Mouse (Mus musculus) embryonic facial prominence, embryonic 11.5 days (tissue): ENCODE results near the gene Lap3. TPM values are rescaled to one million over a fixed set of nuclear protein-coding genes. Genes with fewer than 3 reads are reported as not detected.

Source experiments
- ATAC-seq: fragments of 200-750 bp; cut with Nextera tagmentation; replicated peaks from 2 replicates; pipeline ENCODE4 v1.8.0; 2017; ENCODE audit warnings: low read depth; ENCODE audit not compliant: insufficient number of reproducible peaks, low FRiP score, low TSS enrichment
- DNase-seq: peaks from one replicate; pipeline ENCODE4 v3.0.0-alpha.2; 2015; ENCODE audit warnings: low spot score
- H3K27ac ChIP-seq: fragments of 300-500 bp; sonication (generic); replicated peaks from 2 replicates; pipeline ENCODE4 v1.5.1; 2014; ENCODE audit warnings: mild to moderate bottlenecking, low read depth, low read length, control low read depth
- H3K27me3 ChIP-seq: fragments of 300-500 bp; sonication (generic); 2 replicates; pipeline ENCODE4 v1.6.1; 2014; ENCODE audit warnings: mild to moderate bottlenecking, low read length, moderate library complexity, mixed read lengths; ENCODE audit not compliant: control insufficient read depth, insufficient read depth
- H3K36me3 ChIP-seq: fragments of 300-500 bp; sonication (generic); replicated peaks from 2 replicates; pipeline ENCODE4 v1.6.1; 2014; ENCODE audit warnings: low read depth, mild to moderate bottlenecking, low read length, moderate library complexity, mixed read lengths; ENCODE audit not compliant: control insufficient read depth, insufficient read depth
- H3K4me1 ChIP-seq: fragments of 300-500 bp; sonication (generic); 2 replicates; pipeline ENCODE4 v1.6.1; 2014; ENCODE audit warnings: low read length, mixed read lengths; ENCODE audit not compliant: control insufficient read depth, insufficient read depth
- H3K4me2 ChIP-seq: fragments of 300-500 bp; sonication (generic); 2 replicates; pipeline ENCODE4 v1.6.1; 2014; ENCODE audit warnings: low read depth, mild to moderate bottlenecking, control low read depth, low read length, moderate library complexity
- H3K4me3 ChIP-seq: fragments of 300-500 bp; sonication (generic); 2 replicates; pipeline ENCODE4 v1.5.1; 2014; ENCODE audit warnings: low read depth, low read length, control low read depth
- H3K9ac ChIP-seq: fragments of 300-500 bp; sonication (generic); replicated peaks from 2 replicates; pipeline ENCODE4 v1.6.1; 2014; ENCODE audit warnings: mild to moderate bottlenecking, control low read depth, low read length
- H3K9me3 ChIP-seq: fragments of 300-500 bp; sonication (generic); replicated peaks from 2 replicates; pipeline ENCODE4 v1.6.1; 2016; ENCODE audit warnings: mild to moderate bottlenecking, low read length, inconsistent platforms, mixed read lengths; ENCODE audit not compliant: control insufficient read depth
- WGBS: fragments of 180-500 bp; shearing (Covaris S2); extraction: QIAGEN DNeasy Blood & Tissue Kit; methylation state at CpG from one replicate; pipeline ENCODE4 v1.1.7; 2014; 5-methylcytosine and 5-hydroxymethylcytosine counted together
- polyA plus RNA-seq: library from polyadenylated mRNA; unstranded; fragments of >200 nt; fragmentation: Nextera tagmentation; extraction: Ambion mirVana; gene quantifications from 2 replicates; pipeline ENCODE4 v1.2.1, GENCODE M21; 2014

Lap3 gene
- polyA plus RNA-seq, 1 experiment from 2014 or later: 101 TPM

GRCm38 (mm10) chr5:45496930-45497550, 3.9 kb downstream of the Lap3 start:
- no peaks in the 10 kb centered on the region for H3K9me3 ChIP-seq
- 88% methylated on average over 12 of the region's 12 CpGs for WGBS
- H3K4me2 ChIP-seq: no peak overlapping the region
- DNase-seq: no peak
- H3K4me3 ChIP-seq: no peak overlapping the region
- no peak overlapping the region for H3K9ac ChIP-seq
- no peak for ATAC-seq
- H3K36me3 ChIP-seq: no peaks in the 10 kb centered on the region; the same call in 1 of the 2 replicates
- no peaks in the 10 kb centered on the region for H3K27me3 ChIP-seq
- H3K27ac ChIP-seq: no peak overlapping the region
- no peaks in the 10 kb centered on the region for H3K4me1 ChIP-seq

DNA sequence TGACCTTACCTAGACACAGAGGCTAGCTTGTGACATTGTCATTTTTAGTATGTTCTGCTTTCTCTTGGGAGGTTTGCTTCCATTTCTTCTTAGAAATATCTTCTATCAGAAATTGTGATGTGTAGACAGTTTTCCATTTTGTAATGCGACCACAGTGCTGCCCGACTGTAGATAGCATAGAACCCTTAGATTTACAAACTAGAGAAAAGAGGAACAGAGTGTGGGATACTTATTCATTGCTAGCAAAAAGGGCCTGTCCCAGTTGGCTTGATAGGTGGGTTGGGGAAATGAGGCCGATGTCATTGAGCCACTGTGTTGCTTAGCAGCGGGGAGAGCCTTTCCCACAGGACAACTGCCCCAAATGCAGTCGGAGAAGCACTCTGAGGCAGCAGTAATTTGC, 4.4 kb downstream of the Lap3 start:
- no peak for ATAC-seq
- H3K9me3 ChIP-seq: no peaks in the 10 kb centered on the region
- no peak overlapping the region for H3K9ac ChIP-seq
- H3K27ac ChIP-seq: no peak overlapping the region
- DNase-seq: no peak
- H3K4me3 ChIP-seq: no peak overlapping the region
- H3K27me3 ChIP-seq: no peaks in the 10 kb centered on the region
- H3K4me2 ChIP-seq: no peak overlapping the region
- H3K36me3 ChIP-seq: no peaks in the 10 kb centered on the region; the same call in 1 of the 2 replicates
- WGBS: 91% methylated on average over 5 of the region's 5 CpGs
- H3K4me1 ChIP-seq: no peaks in the 10 kb centered on the region

GRCm38 (mm10) chr5:45510071-45510470, 16.9 kb downstream of the Lap3 start:
- WGBS: 83% methylated on average over 7 of the region's 7 CpGs

GRCm38 (mm10) chr5:45512908-45513307, 19.7 kb downstream of the Lap3 start:
- no peaks in the 10 kb centered on the region for H3K9me3 ChIP-seq
- ATAC-seq (no peak), DNase-seq (no peak)
- H3K9ac ChIP-seq: no peak overlapping the region
- H3K4me2 ChIP-seq: no peak overlapping the region
- H3K27me3 ChIP-seq: no peaks in the 10 kb centered on the region
- no peak overlapping the region for H3K4me3 ChIP-seq
- H3K4me1 ChIP-seq: no peaks in the 10 kb centered on the region
- 90% methylated on average over 6 of the region's 6 CpGs for WGBS
- H3K27ac ChIP-seq: no peak overlapping the region
- peaks cover 2% of the 10 kb centered on the region for H3K36me3 ChIP-seq

More at GRCm38 (mm10) chr5:45510071-45510470, 16.9 kb downstream of the Lap3 start:
- Histone ChIP-seq H3K9ac (no peak overlapping the region), H3K4me2 (no peak overlapping the region), H3K27ac (no peak overlapping the region), H3K4me3 (no peak overlapping the region), H3K9me3 (no peaks in the 10 kb centered on the region), H3K36me3 (peaks cover 2% of the 10 kb centered on the region), H3K27me3 (no peaks in the 10 kb centered on the region), H3K4me1 (no peaks in the 10 kb centered on the region)
- DNase-seq (no peak), ATAC-seq (no peak)

GRCm38 (mm10) chr5:45513511-45513910, 20.3 kb downstream of the Lap3 start:
- no peak overlapping the region for H3K27ac ChIP-seq
- no peak for ATAC-seq
- no peaks in the 10 kb centered on the region for H3K9me3 ChIP-seq
- 95% methylated on average over 2 of the region's 2 CpGs for WGBS
- no peak overlapping the region for H3K4me2 ChIP-seq
- H3K9ac ChIP-seq: no peak overlapping the region
- H3K4me3 ChIP-seq: no peak overlapping the region
- no peak for DNase-seq
- no peaks in the 10 kb centered on the region for H3K27me3 ChIP-seq
- peaks cover 2% of the 10 kb centered on the region for H3K36me3 ChIP-seq
- H3K4me1 ChIP-seq: no peaks in the 10 kb centered on the region

GRCm38 (mm10) chr5:45514599-45514998, 21.4 kb downstream of the Lap3 start:
- Histone ChIP-seq H3K4me2 (no peak overlapping the region), H3K9ac (no peak overlapping the region), H3K4me1 (no peaks in the 10 kb centered on the region), H3K4me3 (no peak overlapping the region), H3K27me3 (no peaks in the 10 kb centered on the region), H3K9me3 (no peaks in the 10 kb centered on the region), H3K36me3 (peaks cover 2% of the 10 kb centered on the region), H3K27ac (no peak overlapping the region)
- WGBS: 65% methylated on average over 1 of the region's 1 CpGs
- no peak for DNase-seq
- no peak for ATAC-seq

DNA sequence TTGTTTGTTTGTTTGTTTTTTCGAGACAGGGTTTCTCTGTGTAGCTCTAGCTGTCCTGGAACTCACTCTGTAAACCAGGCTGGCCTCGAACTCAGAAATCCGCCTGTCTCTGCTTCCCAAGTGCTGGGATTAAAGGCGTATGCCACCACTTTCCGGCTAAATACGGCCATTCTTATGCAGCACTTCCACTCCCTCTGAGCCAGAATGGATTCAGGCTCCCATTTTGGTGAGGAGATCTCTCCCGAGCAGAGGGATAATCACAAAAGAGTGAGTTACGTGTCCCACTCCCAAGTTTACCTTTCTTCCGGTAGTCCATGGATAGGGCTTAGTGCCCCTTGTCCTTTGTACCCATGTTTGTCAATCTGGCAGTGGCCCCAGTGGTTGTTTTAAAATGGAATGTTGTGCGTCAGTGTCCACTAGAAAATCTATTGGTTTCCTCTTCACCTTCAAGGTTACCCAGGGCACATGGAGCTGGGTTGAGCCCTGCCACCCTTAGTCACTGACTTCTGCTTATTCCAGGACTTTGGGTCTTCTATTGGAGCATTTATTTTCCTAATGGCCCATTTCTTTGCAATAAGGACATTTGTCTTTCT, 22.1 kb downstream of the Lap3 start:
- Histone ChIP-seq H3K36me3 (peaks cover 2% of the 10 kb centered on the region), H3K27ac (no peak overlapping the region), H3K27me3 (no peaks in the 10 kb centered on the region), H3K9ac (no peak overlapping the region), H3K4me3 (no peak overlapping the region), H3K9me3 (no peaks in the 10 kb centered on the region), H3K4me1 (no peaks in the 10 kb centered on the region), H3K4me2 (no peak overlapping the region)
- 94% methylated on average over 10 of the region's 10 CpGs for WGBS
- DNase-seq: no peak
- ATAC-seq: no peak

DNA sequence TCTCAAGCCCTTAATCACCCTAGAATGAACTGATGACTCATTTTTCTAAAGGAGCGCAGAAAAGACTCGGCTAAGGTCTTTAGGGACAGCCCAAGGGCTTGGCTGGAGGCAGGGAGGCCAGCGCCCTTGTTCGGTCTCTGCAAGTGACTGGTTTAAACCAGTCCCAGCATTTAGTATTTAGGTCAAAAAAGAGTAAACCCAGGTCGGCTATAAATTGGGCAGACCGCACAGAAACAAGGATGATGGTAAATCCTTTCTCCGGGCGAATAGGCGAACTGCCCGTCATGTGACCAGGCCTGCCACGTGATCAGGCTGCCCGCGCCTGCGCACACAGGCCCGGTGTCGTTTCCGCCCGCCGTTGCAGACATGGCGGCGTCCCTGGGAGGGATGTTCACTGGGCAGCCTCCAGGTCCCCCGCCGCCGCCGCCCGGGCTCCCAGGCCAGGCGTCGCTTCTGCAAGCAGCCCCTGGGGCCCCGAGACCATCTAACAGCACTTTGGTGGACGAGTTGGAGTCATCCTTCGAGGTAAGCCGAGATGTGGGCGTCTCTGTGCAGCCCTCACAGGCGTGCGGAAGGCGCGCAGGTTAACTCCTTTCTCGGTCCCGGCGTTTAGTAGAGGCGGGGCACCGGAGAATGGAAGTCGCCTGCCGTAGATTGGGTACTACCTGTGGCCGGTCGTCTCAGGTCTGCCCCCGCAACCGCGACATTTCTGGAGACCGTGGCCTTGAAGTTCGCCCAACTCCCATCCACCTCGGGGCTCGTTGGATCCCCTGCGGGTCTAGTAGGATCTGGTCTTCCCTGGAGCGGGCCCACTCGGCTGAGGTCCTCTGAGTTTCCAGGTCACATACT, 27.0 kb downstream of the Lap3 start, which contains the start of gene Med28:
Med28 (plus strand) TSS at position 270 of the 849 bp plus-strand sequence.
- H3K9me3 ChIP-seq: no peaks in the 10 kb centered on the region
- H3K4me3 ChIP-seq: peak within 1 kb of the TSS; percentile 97
- H3K4me1 ChIP-seq: no peaks in the 10 kb centered on the region; the same call in 1 of the 2 replicates
- peak within 1 kb of the TSS; percentile 90 for H3K9ac ChIP-seq
- peaks cover 3% of the 10 kb centered on the region for H3K36me3 ChIP-seq
- peak within 1 kb of the TSS; percentile 69 for H3K4me2 ChIP-seq
- ATAC-seq: peak; percentile 89
- H3K27me3 ChIP-seq: no peaks in the 10 kb centered on the region
- H3K27ac ChIP-seq: no peak within 1 kb of the TSS
- 2% methylated on average over 56 of the region's 56 CpGs for WGBS
- peak; percentile 93 for DNase-seq
